Mouse (Mus musculus): Measurements from ENCODE around the gene Uba52. TPM values are rescaled to one million over a fixed set of nuclear protein-coding genes. Genes with fewer than 3 reads are reported as not detected.

Gene Uba52
- polyA plus RNA-seq, 1 experiment: 977 TPM

DNA sequence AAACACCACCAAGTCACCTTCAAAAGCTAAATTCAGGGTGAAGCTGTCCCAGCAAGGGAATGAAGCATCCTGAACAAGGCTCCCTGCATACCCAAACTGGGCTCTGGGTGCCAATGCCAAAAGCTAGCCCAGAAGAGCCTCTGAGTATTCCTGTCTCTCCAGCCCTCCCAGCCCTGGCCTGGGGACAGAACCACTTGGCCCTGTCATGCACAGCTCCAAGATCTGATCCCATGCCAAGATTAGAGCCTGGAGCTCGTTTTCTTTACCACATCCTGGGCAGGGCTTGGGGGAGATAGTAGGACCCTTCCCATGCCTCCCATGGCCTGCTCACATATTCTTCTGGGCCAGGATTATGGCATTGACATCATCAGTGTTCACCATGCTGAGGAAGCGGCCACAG lies 9.0 kb upstream of the Uba52 start:
- peaks cover 7% of the 10 kb centered on the region; the same call in 1 of the 2 replicates for H3K4me1 ChIP-seq (ENCODE audit: control insufficient read depth, insufficient read depth, insufficient read length, low read length)

GRCm38 (mm10) chr8:70519043-70519442 lies 8.4 kb upstream of the Uba52 start:
- peaks cover 7% of the 10 kb centered on the region; the same call in 1 of the 2 replicates for H3K4me1 ChIP-seq (ENCODE audit: control insufficient read depth, insufficient read depth, insufficient read length, low read length)
- no peak overlapping the region for H3K27ac ChIP-seq (replicated peaks; ENCODE audit: low read depth, low read length)
- H3K4me3 ChIP-seq (ENCODE audit: insufficient read depth, low read depth, low read length): no peak overlapping the region

More for the DNA sequence above, 9.0 kb upstream of the Uba52 start:
- Histone ChIP-seq H3K27ac (replicated peaks; ENCODE audit: low read depth, low read length) (no peak overlapping the region), H3K4me3 (ENCODE audit: insufficient read depth, low read depth, low read length) (no peak overlapping the region)

- peaks cover 3% of the 10 kb centered on the region; the same call in 1 of the 2 replicates for H3K4me1 ChIP-seq (ENCODE audit: control insufficient read depth, insufficient read depth, insufficient read length, low read length)
- no peak overlapping the region for H3K27ac ChIP-seq (replicated peaks; ENCODE audit: low read depth, low read length)
- H3K4me3 ChIP-seq (ENCODE audit: insufficient read depth, low read depth, low read length): no peak overlapping the region
Observed at GRCm38 (mm10) chr8:70517940-70518643, 7.5 kb upstream of the Uba52 start.

- no peak overlapping the region for H3K27ac ChIP-seq (replicated peaks; ENCODE audit: low read depth, low read length)
- no peak overlapping the region for H3K4me3 ChIP-seq (ENCODE audit: insufficient read depth, low read depth, low read length)
- peaks cover 13% of the 10 kb centered on the region for H3K4me1 ChIP-seq (ENCODE audit: control insufficient read depth, insufficient read depth, insufficient read length, low read length)
Observed at GRCm38 (mm10) chr8:70513441-70513840, 2.8 kb upstream of the Uba52 start.

DNA sequence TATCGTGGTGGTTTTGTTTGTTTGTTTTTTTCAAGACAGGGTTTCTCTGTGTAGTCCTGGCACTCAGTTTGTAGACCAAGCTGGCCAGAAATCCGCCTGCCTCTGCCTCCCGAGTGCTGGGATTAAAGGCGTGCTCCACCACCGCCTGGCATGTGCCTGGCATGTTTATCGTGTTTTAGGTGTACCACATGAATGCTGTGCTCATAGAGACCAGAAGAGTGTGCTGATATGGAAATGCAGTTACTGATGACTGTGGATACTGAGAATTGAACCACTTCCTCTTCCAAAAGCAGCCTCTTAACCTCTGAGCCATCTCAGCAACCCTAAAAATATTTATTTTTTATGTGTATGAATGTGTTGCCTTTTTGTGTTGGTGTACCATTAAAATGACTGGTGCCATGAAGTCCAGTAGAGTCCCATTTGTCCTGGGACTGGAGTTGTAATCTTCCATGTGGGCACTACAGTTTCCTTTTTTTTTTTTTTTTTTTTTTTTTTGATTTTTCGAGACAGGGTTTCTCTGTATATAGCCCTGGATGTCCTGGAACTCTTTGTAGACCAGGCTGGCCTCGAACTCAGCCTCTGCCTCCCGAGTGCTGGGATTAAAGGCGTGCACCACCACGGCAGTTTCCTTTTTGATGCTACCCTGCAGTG lies 1.8 kb upstream of the Uba52 start:
- H3K4me3 ChIP-seq (ENCODE audit: insufficient read depth, low read depth, low read length): no peak overlapping the region
- H3K27ac ChIP-seq (replicated peaks; ENCODE audit: low read depth, low read length): no peak overlapping the region
- peaks cover 13% of the 10 kb centered on the region for H3K4me1 ChIP-seq (ENCODE audit: control insufficient read depth, insufficient read depth, insufficient read length, low read length)

- H3K4me3 ChIP-seq (ENCODE audit: insufficient read depth, low read depth, low read length): no peak overlapping the region
- H3K4me1 ChIP-seq (ENCODE audit: control insufficient read depth, insufficient read depth, insufficient read length, low read length): peaks cover 13% of the 10 kb centered on the region
- no peak overlapping the region for H3K27ac ChIP-seq (replicated peaks; ENCODE audit: low read depth, low read length)
Observed at GRCm38 (mm10) chr8:70511770-70512169, 1.2 kb upstream of the Uba52 start.

GRCm38 (mm10) chr8:70511174-70511573 lies 573 bp upstream of the Uba52 start:
- Histone ChIP-seq H3K4me1 (ENCODE audit: control insufficient read depth, insufficient read depth, insufficient read length, low read length) (peaks cover 13% of the 10 kb centered on the region), H3K4me3 (ENCODE audit: insufficient read depth, low read depth, low read length) (peak overlapping the region; percentile 97), H3K27ac (replicated peaks; ENCODE audit: low read depth, low read length) (0 out of 2 replicates have a peak overlapping the region, but pooled peaks have one; percentile 98)

GRCm38 (mm10) chr8:70509281-70509952 lies 1.2 kb downstream of the Uba52 start:
- peak overlapping the region; percentile 79 for H3K27ac ChIP-seq (replicated peaks; ENCODE audit: low read depth, low read length)
- peak overlapping the region; percentile 80 for H3K4me3 ChIP-seq (ENCODE audit: insufficient read depth, low read depth, low read length)
- peaks cover 18% of the 10 kb centered on the region for H3K4me1 ChIP-seq (ENCODE audit: control insufficient read depth, insufficient read depth, insufficient read length, low read length)

GRCm38 (mm10) chr8:70507027-70507393 lies 3.6 kb downstream of the Uba52 start:
- peaks cover 18% of the 10 kb centered on the region for H3K4me1 ChIP-seq (ENCODE audit: control insufficient read depth, insufficient read depth, insufficient read length, low read length)
- no peak overlapping the region for H3K27ac ChIP-seq (replicated peaks; ENCODE audit: low read depth, low read length)
- H3K4me3 ChIP-seq (ENCODE audit: insufficient read depth, low read depth, low read length): peak overlapping the region; percentile 4; the same call in 1 of the 2 replicates

DNA sequence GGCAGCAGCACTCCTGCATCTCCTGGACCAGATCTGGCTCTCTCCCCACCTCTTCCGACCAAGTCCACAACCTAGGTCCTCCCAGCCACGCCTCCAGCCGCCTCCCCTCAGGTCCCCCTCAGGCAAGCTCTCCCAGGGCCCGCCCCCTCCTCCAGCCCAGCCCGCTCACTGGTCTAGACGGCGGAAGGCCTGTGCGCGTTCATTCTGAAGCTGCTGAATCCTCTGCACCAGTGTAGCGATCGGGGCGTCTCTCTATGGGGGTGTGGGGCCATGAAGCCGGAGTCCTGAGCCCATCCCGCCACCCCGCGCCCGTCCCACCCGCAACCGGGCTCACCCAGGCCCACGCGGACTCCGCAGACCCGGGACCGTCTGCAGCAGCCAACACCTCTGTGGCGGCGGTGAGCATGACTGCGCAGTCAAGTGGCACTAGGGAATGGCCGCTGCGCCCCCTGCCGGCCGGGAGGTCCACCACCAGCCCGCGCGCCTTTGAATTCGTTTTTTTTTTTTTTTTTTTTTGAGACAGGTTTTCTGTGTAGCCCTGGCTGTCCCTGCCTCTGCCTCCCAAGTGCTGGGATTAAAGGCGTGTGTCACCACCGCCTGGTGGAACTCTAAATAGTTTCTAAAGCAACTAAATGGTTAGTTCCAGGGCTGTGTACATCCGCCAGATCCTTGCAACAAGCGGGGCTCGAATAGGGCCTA lies 4.1 kb downstream of the Uba52 start, which contains the start of gene Rex1bd:
TSS of gene Rex1bd (minus strand) at position 425 of the 699 bp plus-strand sequence.
- H3K4me3 ChIP-seq (ENCODE audit: insufficient read depth, low read depth, low read length): peak within 1 kb of the TSS; percentile 62
- 0 out of 2 replicates have a peak within 1 kb of the TSS, but pooled peaks have one; percentile 6 for H3K27ac ChIP-seq (replicated peaks; ENCODE audit: low read depth, low read length)
- H3K4me1 ChIP-seq (ENCODE audit: control insufficient read depth, insufficient read depth, insufficient read length, low read length): peaks cover 14% of the 10 kb centered on the region

- H3K27ac ChIP-seq (replicated peaks; ENCODE audit: low read depth, low read length): 0 out of 2 replicates have a peak overlapping the region, but pooled peaks have one; percentile 6
- H3K4me1 ChIP-seq (ENCODE audit: control insufficient read depth, insufficient read depth, insufficient read length, low read length): peaks cover 11% of the 10 kb centered on the region; the same call in 1 of the 2 replicates
- H3K4me3 ChIP-seq (ENCODE audit: insufficient read depth, low read depth, low read length): peak overlapping the region; percentile 62
Observed at GRCm38 (mm10) chr8:70505698-70506327, 4.8 kb downstream of the Uba52 start.

GRCm38 (mm10) chr8:70504851-70505250 lies 5.8 kb downstream of the Uba52 start:
- Histone ChIP-seq H3K4me3 (ENCODE audit: insufficient read depth, low read depth, low read length) (no peak overlapping the region; the same call in 1 of the 2 replicates), H3K27ac (replicated peaks; ENCODE audit: low read depth, low read length) (no peak overlapping the region), H3K4me1 (ENCODE audit: control insufficient read depth, insufficient read depth, insufficient read length, low read length) (peaks cover 11% of the 10 kb centered on the region; the same call in 1 of the 2 replicates)

DNA sequence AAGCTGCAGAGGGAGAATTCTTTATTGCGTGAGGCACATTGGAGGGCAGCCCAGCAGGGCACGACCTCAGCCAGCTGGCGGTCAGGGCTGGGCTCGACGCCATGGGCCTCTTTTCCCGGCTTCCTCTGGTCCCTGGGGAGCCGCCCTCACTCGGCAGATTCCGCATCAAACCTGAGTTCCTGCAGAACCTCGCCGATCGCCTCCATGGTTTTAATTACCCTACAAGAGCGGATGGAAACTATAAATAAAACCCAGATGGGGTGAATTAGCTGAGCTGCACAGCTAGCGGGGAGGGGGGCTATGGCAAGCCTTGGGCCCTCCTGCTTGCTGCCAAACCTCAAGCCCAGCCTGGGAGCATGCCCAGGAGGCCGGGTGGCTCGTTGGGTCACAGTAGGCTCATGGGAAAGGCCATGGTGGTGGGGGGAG lies 6.3 kb downstream of the Uba52 start:
- H3K4me3 ChIP-seq (ENCODE audit: insufficient read depth, low read depth, low read length): no peak overlapping the region
- no peak overlapping the region for H3K27ac ChIP-seq (replicated peaks; ENCODE audit: low read depth, low read length)
- peaks cover 10% of the 10 kb centered on the region; the same call in 1 of the 2 replicates for H3K4me1 ChIP-seq (ENCODE audit: control insufficient read depth, insufficient read depth, insufficient read length, low read length)

DNA sequence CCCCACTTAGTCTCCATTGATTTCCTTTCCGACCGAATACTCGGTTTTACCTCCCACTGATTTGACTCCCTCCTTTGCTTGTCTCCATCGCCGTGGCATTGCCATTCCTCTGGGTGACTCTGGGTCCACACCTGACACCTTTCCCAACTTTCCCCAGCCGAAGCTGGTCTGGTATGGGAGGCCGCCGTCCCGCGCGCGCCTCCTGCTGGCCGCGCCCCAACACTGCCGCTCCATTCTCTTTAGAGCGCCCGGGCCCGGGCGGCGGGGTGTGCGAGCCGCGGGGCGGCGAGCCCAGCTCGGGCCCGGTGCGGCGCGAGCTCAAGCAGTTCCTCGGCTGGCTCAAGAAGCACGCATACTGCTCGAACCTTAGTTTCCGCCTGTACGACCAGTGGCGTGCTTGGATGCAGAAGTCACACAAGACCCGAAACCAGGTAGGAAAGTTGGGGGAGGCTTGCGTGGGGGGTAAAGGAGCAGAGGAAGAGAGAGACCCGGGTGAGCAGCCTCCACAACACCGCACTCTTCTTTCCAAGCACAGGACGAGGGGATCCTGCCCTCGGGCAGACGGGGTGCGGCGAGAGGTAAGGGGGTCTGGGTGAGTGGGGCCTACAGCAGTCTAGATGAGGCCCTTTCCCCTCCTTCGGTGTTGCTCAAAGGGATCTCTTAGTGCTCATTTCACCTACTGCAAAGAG lies 7.4 kb downstream of the Uba52 start:
- peaks cover 5% of the 10 kb centered on the region; the same call in 1 of the 2 replicates for H3K4me1 ChIP-seq (ENCODE audit: control insufficient read depth, insufficient read depth, insufficient read length, low read length)
- H3K4me3 ChIP-seq (ENCODE audit: insufficient read depth, low read depth, low read length): no peak overlapping the region
- H3K27ac ChIP-seq (replicated peaks; ENCODE audit: low read depth, low read length): no peak overlapping the region

All from brown adipose tissue, adult 24 weeks (tissue).